Mouse (Mus musculus) CD4-positive naive resting alpha-beta T cell, adult 57 days (primary cell): ENCODE results near the gene Styx. TPM values are rescaled to one million over a fixed set of nuclear protein-coding genes. Genes with fewer than 3 reads are reported as not detected.

Source experiments
- total RNA-seq: library from RNA; stranded (reverse); gene quantifications from one replicate; pipeline ENCODE4 v1.2.4, GENCODE M21; 2023

The Styx gene
- total RNA-seq, result 22.8 TPM

DNA sequence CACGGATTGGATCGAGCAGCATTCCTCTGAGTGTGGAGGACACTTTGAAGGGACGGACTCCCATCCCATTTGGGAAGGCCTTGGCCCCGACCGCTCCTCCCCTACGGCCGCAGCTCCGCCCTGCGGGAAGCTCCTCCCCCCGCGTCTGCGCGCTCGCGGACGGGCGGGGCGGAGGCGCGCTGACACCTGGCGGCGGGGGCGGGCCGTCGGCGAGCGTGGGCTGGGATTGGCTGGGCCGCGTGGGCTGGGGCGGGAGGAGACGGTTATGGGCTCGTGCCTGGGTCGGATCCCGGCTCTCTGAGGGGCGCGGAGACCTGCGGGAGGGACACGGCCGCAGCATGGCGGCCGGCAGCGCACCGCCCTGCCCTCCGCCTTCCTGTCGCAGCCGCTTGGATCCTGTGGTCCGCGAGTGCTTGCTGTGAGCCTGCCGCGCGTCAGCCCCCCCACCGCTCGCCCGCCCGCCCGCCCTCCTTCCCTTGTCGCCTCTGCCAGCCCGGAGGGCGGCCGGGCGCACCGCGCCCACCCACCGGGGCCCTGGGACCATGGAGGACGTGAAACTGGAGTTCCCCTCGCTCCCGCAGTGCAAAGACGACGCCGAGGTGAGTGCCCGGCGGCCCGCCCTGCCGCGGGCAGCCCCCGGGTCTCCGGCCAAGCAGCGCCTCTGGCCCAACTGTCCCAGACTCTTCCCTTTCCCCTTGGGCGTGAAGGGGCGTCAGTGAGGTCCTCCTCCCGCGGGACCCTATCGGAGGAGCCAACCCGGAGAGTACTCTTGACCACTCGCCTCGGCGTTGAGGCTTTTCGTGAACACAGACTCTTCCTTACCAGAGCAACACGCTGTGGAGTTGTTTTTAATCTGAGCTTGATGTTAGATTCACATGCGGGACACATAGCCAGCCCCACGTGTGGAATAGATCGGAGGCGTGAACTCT lies at the start of gene Styx:
Gene Styx, plus strand, starts transcription at position 163 of the 929 bp plus-strand sequence.

GRCm38 (mm10) chr14:45318426-45319236 lies 32.3 kb upstream of the Styx start, which contains the start of gene Ero1l:
Ero1l (minus strand) TSS chr14:45318771.

GRCm38 (mm10) chr14:45329589-45330181 lies 21.2 kb upstream of the Styx start, which contains the start of gene Psmc6:
Psmc6 (plus strand) TSS chr14:45329788.

DNA sequence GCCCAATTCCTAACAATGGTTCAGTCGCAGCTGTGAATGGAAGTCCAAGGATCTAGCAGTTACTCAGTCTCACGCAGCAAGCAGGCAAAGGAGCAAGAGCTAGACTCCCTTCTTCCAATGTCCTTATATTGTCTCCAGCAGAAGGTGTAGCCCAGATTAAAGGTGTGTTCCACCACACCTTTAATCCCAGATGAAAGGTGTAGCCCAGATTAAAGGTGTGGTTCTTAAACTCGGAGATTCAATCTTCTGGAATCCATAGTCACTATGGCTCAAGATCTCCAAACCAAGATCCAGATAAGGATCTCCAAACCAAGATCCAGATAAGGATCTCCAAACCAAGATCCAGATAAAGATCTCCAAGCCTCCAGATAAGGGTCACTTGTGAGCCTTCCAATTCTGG lies 53.9 kb downstream of the Styx start, which contains the start of gene Gnpnat1:
Gene Gnpnat1, minus strand, starts transcription at position 101 of the 400 bp plus-strand sequence.

Other genes with a start within 250 kb of the Styx start
- gene Gpr137c, start 131.4 kb upstream of the Styx start, total RNA-seq, result 12.8 TPM
- gene Txndc16, start 130.8 kb upstream of the Styx start, total RNA-seq, result 41.4 TPM
- gene Ero1l, start 32.3 kb upstream of the Styx start, total RNA-seq, result 22.4 TPM
- 113 TPM for gene Psmc6, start 21.3 kb upstream of the Styx start, total RNA-seq
- 22.4 TPM for gene Gnpnat1, start 53.8 kb downstream of the Styx start, total RNA-seq
- 0.83 TPM for gene Fermt2, start 179.0 kb downstream of the Styx start, total RNA-seq